Mouse (Mus musculus): ENCODE data around the gene Tal1.

Gene Tal1

DNA sequence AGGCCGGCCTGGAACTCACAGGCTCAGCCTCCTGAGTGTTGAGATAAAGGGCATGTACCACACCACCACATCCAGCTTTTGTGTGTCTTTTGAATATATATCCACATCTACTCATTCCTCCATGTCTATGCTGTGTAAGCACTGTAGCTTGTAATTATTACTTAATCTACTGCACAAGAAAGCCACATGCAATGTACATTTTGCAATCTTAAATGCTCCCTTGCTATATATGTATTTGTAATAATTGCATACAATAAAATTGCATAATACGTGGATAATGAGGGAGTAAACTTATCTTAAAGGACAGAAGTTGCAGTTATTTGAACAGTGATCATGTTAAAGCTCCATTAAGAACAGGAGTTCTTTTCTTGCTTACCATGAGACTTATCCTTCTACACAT, 64.9 kb downstream of the Tal1 start:
- DNase-seq = no peak
